In the genomic region with DNA sequence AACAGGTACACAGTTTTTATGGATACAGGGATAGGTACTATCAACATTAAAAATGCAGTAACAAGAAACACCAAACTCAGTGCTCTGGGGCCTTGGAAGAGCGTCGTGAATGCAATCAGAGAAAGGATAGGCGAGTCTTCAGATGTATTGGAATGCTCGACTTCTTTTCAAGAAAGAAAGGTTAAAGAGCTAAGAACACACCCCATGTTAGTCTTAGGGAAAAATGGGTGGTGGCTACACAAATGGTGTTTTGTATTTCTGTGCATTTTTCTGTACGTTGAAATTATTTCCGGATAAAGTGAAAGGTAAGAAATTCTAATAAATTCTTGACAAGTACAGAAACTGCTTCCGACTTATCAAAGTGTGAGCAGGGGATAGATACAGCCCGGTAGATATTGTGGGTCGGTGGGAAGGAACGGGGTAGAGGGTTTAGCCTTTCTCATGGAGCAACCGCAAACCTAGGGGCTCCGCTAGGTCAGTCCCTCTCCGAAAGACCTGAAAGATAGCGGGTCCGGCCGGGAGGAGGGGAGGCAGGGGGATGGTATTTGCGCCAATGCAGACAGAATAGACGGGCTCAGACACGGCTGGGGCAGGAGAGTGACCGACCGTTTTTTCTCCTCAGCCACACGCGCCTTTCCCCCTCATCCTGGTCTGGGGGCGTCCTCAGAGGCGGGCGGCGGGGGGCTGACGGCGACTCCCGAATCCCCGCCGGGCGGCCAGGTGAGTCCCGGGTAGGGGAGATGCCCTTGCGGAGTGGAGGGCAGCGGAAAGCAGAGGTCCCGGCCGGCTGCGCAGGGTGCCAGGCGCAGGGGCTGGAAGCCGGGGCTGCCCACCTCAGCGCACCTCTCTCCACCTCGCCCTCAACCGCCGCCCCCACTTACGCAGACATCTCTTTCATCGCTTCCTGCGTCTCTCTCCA, we compare ENCODE assay signal across 8 mouse cellular contexts. TPM values are rescaled to one million over a fixed set of nuclear protein-coding genes. Genes with fewer than 3 reads are reported as not detected.
DNase-seq lines count a peak whose midpoint lies in the region; ATAC-seq lines count a peak whose summit lies in the region.

No protein-coding gene starts in this region.

- under 1% methylated on average over 46 of the region's 48 CpGs for WGBS in kidney, embryonic 16.5 days
- WGBS in midbrain, embryonic 13.5 days, result under 1% methylated on average over 43 of the region's 48 CpGs

- H3K9me3 ChIP-seq in kidney, embryonic 16.5 days (ENCODE audit: low read length), result no peaks in the 10 kb centered on the region
- H3K9me3 ChIP-seq in midbrain, embryonic 13.5 days, result no peaks in the 10 kb centered on the region

- H3K4me3 ChIP-seq in kidney, embryonic 16.5 days (ENCODE audit: low read length), result peak overlapping the region; percentile 95
- peak overlapping the region; percentile 94 for H3K4me3 ChIP-seq in midbrain, embryonic 13.5 days (replicated peaks)

- no peaks in the 10 kb centered on the region for H3K4me1 ChIP-seq in kidney, embryonic 16.5 days (ENCODE audit: insufficient read depth, low read length)
- peaks cover 17% of the 10 kb centered on the region for H3K4me1 ChIP-seq in midbrain, embryonic 13.5 days (replicated peaks)

- intact Hi-C loops in gastrocnemius, postnatal 14 days (cut with DNase I; ENCODE audit: low total_unique reads), result no loop called here

- peaks cover 11% of the 10 kb centered on the region; the same call in 1 of the 2 replicates for H3K27me3 ChIP-seq in kidney, embryonic 16.5 days (ENCODE audit: insufficient read depth, low read length)
- no peaks in the 10 kb centered on the region for H3K27me3 ChIP-seq in midbrain, embryonic 13.5 days

- DNase-seq in gastrocnemius, postnatal 14 days, result peak; percentile 21
- no peak for DNase-seq in gastrocnemius, adult 18-20 months (ENCODE audit: low spot score)
- DNase-seq in urinary bladder, adult 18-20 months (ENCODE audit: low spot score in 2 of 2), result peak; percentile 1 to 39
- DNase-seq in urinary bladder, postnatal 4 days (ENCODE audit: low spot score in 2 of 2), result no peak
- DNase-seq in thymus, postnatal 14 days, result peak; percentile 79

- peak; percentile 89 for ATAC-seq in erythroid progenitor cell, adult 5-6 weeks (replicated peaks; ENCODE audit: low FRiP score, poor library complexity, severe bottlenecking)
- peak; percentile 87 for ATAC-seq in kidney, embryonic 16.5 days (ENCODE audit: low FRiP score, low TSS enrichment)
- ATAC-seq in midbrain, embryonic 13.5 days, result peak; percentile 93

- H3K4me2 ChIP-seq in kidney, embryonic 16.5 days (replicated peaks; ENCODE audit: low read depth, low read length), result peak overlapping the region; percentile 78
- peak overlapping the region; percentile 75 for H3K4me2 ChIP-seq in midbrain, embryonic 13.5 days (replicated peaks)

- peak overlapping the region; percentile 95 for H3K27ac ChIP-seq in kidney, embryonic 16.5 days (ENCODE audit: low read length)
- peak overlapping the region; percentile 97 for H3K27ac ChIP-seq in midbrain, embryonic 13.5 days

- peaks cover 3% of the 10 kb centered on the region; the same call in 1 of the 2 replicates for H3K36me3 ChIP-seq in kidney, embryonic 16.5 days (ENCODE audit: insufficient read depth, low read length)
- peaks cover 10% of the 10 kb centered on the region for H3K36me3 ChIP-seq in midbrain, embryonic 13.5 days

- H3K9ac ChIP-seq in kidney, embryonic 16.5 days (replicated peaks; ENCODE audit: low read length), result peak overlapping the region; percentile 77
- H3K9ac ChIP-seq in midbrain, embryonic 13.5 days (replicated peaks), result peak overlapping the region; percentile 97

RNA-seq across cellular contexts. Expression of a gene that starts 0.7 kb away (rescaled TPM):
- 1 to 10 TPM; 3.6 to 4.0 TPM for total RNA-seq in gastrocnemius, postnatal 14 days (2021)
- total RNA-seq in gastrocnemius, adult 18-20 months (2021), result 1 to 10 TPM; 4.5 to 4.6 TPM
- 15.1 and 28.5 TPM in 2 replicates for total RNA-seq in erythroid progenitor cell, adult 5-6 weeks (2015; ENCODE audit: low replicate concordance)
- total RNA-seq in erythroid progenitor cell, adult 5-6 weeks (2017; ENCODE audit: low replicate concordance), result 12.7 and 13.5 TPM in 2 replicates
- 12.9 and 13.2 TPM in 2 replicates for polyA plus RNA-seq in kidney, embryonic 16.5 days (2015; fragmentation: Nextera tagmentation; extraction: Ambion mirVana)
- 26.8 and 28.0 TPM in 2 replicates for polyA plus RNA-seq in midbrain, embryonic 13.5 days (2015; fragmentation: Nextera tagmentation; extraction: Ambion mirVana)

Comparison
In these comparisons a context has a peak if more than half of its experiments do, and no peak if none do; other contexts are left out.
1. DNase-seq: peak in gastrocnemius, postnatal 14 days (single experiment), urinary bladder, adult 18-20 months (2 of 2) and thymus, postnatal 14 days (single experiment); none in gastrocnemius, adult 18-20 months (single experiment) and urinary bladder, postnatal 4 days (0 of 2).
2. Peak in every context shown above with its lines, with median percentiles within 50 percentile points of each other: ATAC-seq.